Mouse (Mus musculus) embryonic stem cell, embryonic (primary cell): ENCODE data around the gene Ell.

Experiments used
- CTCF ChIA-PET, 4 experiments: fragments of 300-600 bp in 2 of 4; fragments of 350-600 bp in 2 of 4; sonication (Branson Sonifier 250); formaldehyde crosslinking; loops; one replicate each; lab custom pipeline; 2022; ENCODE audit warnings: inconsistent platforms in 2 of 4; lab: Charles Lee
- POLR2A ChIA-PET, 4 experiments: fragments of 300-600 bp in 2 of 4; fragments of 350-600 bp in 2 of 4; sonication (Branson Sonifier 250); formaldehyde crosslinking; loops; one replicate each; lab custom pipeline; 2022; ENCODE audit warnings: antibody characterized with exemption in 4 of 4, inconsistent platforms in 1 of 4; lab: Charles Lee

Gene Ell

GRCm38 (mm10) chr8:70539077-70539813, at the start of gene Ell:
TSS of gene Ell (plus strand) at chr8:70539457.
- POLR2A ChIA-PET: interaction anchor here (0.5 to 26.0 kb wide), 108 partner anchors 8 to 1031 kb away, joined by 3 to 844 read pairs (median 4); partner anchors contain the start of genes Fkbp8 (in 4 of the 4), Kxd1 (in 4 of the 4), Uba52 (in 4 of the 4) and Jund (in 3 of the 4)
- CTCF ChIA-PET: interaction anchor here in 3 of 4 experiments (0.5 to 2.9 kb wide), 19 partner anchors 10 to 995 kb away, joined by 3 to 32 read pairs (median 4); partner anchors contain the start of genes Fkbp8 (in 2 of the 3), Kxd1 (in 2 of the 3), Gm3336 (in 1 of the 3) and Rex1bd (in 1 of the 3)

- ChIA-PET CTCF (no interaction called here), POLR2A (interaction anchor here in 2 of 4 experiments (1.4 to 2.4 kb wide), 2 partner anchors 11 to 16 kb away, joined by 6 to 8 read pairs; no protein-coding TSS in a partner anchor)
These were observed 49.7 kb upstream of the Ell start for GRCm38 (mm10) chr8:70489576-70489975.

DNA sequence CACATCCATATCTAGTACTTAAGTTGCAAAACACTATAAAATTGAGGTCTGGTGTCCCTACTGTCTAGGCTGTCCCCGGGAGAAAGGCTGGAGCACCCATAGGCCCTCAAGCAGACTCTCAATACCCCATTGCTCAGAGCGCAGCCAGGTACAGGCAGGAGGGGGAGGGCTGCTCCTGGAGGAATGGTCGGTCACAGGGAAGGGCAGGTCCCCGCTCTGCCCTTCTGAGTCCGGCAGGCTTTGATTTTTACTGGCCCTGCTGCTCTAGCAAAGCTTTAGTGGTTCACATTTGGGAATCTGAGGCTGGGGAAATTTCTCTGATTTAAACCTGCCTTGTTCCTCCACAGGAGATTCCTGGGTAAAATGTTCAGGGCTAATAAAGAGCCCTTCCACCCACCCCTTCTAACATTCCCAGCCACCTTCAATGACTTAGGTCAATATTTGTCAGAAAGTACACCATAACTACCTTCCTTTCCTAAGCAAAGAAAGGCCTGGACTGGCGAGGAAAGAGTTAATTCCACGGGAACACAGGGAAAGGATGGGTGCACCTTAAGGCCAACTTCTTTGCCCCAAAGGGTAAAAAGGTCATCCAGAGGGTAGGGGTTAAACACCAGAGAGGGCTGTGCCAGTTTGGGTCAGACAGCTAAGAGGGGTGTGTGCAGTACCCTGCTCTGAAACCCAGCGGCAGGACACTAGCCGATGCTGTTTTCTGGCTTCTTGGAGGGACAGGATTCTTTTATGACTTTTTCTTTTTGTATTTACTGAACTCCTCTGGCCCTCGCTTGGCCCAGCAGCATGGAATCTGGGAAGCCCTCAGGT, 49.0 kb upstream of the Ell start:
- ChIA-PET POLR2A (interaction anchor here in 2 of 4 experiments (0.6 to 2.4 kb wide), 10 partner anchors 10 to 208 kb away, joined by 3 to 9 read pairs (median 4); partner anchors contain the start of genes Klhl26 (in 1 of the 2), Pgpep1 (in 1 of the 2) and Uba52 (in 1 of the 2)), CTCF (interaction anchor here in 2 of 4 experiments (0.7 to 1.2 kb wide), 3 partner anchors 13 to 129 kb away, joined by 3 to 4 read pairs (median 3); no protein-coding TSS in a partner anchor)

DNA sequence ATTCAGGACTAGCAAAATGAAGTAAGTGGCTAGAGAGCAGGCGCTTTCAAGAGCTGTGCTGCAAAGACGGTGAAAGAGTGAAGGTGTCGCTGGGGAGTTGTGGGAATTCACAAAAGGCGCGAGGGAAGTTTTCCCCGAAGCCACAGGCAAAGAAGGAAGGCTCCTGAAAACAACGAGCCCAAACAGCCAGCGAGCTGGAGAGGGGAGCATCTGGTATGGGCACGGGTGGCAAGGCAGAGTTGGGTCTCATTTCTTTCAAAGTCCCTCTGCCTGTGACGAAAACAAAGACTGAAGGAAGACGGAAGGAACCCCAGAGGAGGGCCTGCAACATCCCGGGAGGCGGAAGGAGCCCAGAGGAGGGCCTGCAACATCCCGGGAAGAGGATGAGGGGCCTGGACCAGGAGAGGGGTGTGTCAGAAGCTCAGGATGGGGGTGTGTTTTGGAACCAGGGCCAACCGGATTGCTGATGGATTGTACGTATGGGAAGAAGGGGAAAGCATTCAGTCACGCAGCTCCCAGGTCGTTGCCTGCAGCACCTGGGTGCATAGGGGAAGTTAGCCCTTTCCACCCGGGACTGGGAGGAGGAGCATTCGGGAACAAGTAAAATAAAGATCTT, 48.3 kb upstream of the Ell start:
- ChIA-PET POLR2A (interaction anchor here in 3 of 4 experiments (0.6 to 2.4 kb wide), 12 partner anchors 9 to 207 kb away, joined by 3 to 9 read pairs (median 4); partner anchors contain the start of genes Rex1bd (in 2 of the 3), Klhl26 (in 1 of the 3), Pgpep1 (in 1 of the 3) and Uba52 (in 1 of the 3)), CTCF (interaction anchor here in 3 of 4 experiments (0.6 to 1.2 kb wide), 5 partner anchors 8 to 349 kb away, joined by 3 to 10 read pairs (median 3); partner anchors contain the start of gene Arrdc2 (in 1 of the 3))

- ChIA-PET POLR2A (interaction anchor here in 2 of 4 experiments (1.0 to 1.7 kb wide), 2 partner anchors 13 to 30 kb away, joined by 3 to 4 read pairs; partner anchors contain the start of gene Rex1bd (in 1 of the 2)), CTCF (no interaction called here)
These were observed 46.3 kb upstream of the Ell start, which contains the start of gene Crlf1 for GRCm38 (mm10) chr8:70492664-70493640. TSS of gene Crlf1 (plus strand) at chr8:70493158.

- CTCF ChIA-PET: no interaction called here
- POLR2A ChIA-PET: interaction anchor here in 3 of 4 experiments (1.7 to 1.8 kb wide), 3 partner anchors 12 to 17 kb away, joined by 4 to 8 read pairs (median 6); partner anchors contain the start of genes Rex1bd (in 2 of the 3) and Klhl26 (in 1 of the 3)
These were observed 45.4 kb upstream of the Ell start for GRCm38 (mm10) chr8:70493692-70494415.

DNA sequence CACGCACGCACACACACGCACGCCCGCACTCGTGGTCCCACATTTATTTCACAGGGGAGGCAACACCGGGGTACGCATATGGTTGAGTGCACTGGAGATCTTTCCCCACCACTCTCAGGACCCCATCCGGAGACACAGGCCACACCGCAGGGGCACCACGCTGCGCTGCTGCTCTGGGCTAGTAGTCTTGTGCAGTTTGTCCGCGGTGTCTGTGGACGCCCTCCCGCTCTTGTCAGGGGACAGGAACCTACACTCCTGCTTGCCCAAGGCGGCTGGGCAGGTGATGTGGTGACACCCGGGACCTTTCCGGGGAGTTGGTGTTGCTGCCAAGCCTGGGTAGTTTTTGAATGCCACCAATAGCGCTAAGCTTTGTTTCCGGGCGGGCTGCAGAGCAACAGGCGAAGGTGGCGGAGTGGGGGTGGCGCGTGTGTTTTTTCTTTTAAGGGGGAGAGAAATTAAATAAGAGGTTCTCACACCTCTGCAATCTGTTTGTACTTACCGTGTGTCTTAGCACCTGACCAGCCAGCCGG, 44.8 kb upstream of the Ell start:
- ChIA-PET POLR2A (interaction anchor here in 3 of 4 experiments (1.3 to 1.8 kb wide), 7 partner anchors 12 to 41 kb away, joined by 3 to 8 read pairs (median 4); partner anchors contain the start of genes Rex1bd (in 3 of the 3), Fkbp8 (in 1 of the 3), Klhl26 (in 1 of the 3) and Kxd1 (in 1 of the 3)), CTCF (interaction anchor here in 1 of 4 experiments (1.0 kb wide), 1 partner anchor 9 kb away, joined by 3 read pairs; no protein-coding TSS in a partner anchor)

DNA sequence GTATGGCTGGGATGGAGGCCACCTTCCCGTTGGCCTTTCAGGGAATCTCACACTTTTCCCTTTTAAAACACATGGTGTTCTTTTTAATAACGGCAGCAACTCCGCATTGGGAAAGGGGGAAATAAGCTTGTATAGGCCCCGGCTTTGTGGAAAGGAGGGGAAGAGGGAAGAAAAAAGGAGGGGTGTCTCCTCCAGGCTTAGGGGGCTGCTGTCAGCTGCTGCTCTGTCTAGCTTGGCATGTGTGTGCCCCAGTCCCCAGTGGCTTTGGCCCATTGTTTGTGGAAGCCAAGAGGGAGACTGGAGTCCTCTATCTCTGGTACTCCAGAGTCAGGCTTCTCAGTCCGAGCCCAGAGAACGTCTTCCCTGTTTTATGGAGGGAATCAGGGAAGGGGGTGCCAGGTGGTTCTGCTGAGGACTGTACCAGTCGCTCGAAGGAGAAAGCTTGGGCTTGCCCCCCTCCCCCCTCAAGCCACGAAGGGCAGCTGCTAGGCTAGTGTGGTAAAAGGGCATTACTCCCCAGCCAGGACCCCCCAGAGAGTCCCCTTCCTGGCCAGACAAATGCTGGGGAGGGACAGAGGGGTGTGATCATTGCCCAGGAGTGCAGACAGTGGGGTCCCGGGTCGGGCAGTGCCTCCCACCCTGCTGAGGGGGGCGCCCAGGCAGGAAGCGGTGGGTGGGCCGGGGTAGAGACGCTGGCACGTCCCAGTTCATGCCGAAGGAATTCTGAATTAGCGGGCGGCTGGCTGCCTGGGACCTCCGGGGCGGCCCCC, 44.1 kb upstream of the Ell start:
- POLR2A ChIA-PET: interaction anchor here in 3 of 4 experiments (1.0 to 1.8 kb wide), 8 partner anchors 9 to 42 kb away, joined by 3 to 8 read pairs (median 4); partner anchors contain the start of genes Rex1bd (in 3 of the 3), Fkbp8 (in 1 of the 3), Klhl26 (in 1 of the 3) and Kxd1 (in 1 of the 3)
- CTCF ChIA-PET: interaction anchor here in 2 of 4 experiments (1.0 to 1.4 kb wide), 2 partner anchors 8 to 43 kb away, joined by 3 read pairs; no protein-coding TSS in a partner anchor

- ChIA-PET POLR2A (interaction anchor here in 2 of 4 experiments (1.0 to 1.8 kb wide), 7 partner anchors 10 to 42 kb away, joined by 3 to 8 read pairs (median 4); partner anchors contain the start of genes Rex1bd (in 2 of the 2), Fkbp8 (in 1 of the 2), Klhl26 (in 1 of the 2) and Kxd1 (in 1 of the 2)), CTCF (interaction anchor here in 1 of 4 experiments (1.4 kb wide), 1 partner anchor 44 kb away, joined by 3 read pairs; no protein-coding TSS in a partner anchor)
These were observed 43.5 kb upstream of the Ell start for GRCm38 (mm10) chr8:70495771-70496062.

DNA sequence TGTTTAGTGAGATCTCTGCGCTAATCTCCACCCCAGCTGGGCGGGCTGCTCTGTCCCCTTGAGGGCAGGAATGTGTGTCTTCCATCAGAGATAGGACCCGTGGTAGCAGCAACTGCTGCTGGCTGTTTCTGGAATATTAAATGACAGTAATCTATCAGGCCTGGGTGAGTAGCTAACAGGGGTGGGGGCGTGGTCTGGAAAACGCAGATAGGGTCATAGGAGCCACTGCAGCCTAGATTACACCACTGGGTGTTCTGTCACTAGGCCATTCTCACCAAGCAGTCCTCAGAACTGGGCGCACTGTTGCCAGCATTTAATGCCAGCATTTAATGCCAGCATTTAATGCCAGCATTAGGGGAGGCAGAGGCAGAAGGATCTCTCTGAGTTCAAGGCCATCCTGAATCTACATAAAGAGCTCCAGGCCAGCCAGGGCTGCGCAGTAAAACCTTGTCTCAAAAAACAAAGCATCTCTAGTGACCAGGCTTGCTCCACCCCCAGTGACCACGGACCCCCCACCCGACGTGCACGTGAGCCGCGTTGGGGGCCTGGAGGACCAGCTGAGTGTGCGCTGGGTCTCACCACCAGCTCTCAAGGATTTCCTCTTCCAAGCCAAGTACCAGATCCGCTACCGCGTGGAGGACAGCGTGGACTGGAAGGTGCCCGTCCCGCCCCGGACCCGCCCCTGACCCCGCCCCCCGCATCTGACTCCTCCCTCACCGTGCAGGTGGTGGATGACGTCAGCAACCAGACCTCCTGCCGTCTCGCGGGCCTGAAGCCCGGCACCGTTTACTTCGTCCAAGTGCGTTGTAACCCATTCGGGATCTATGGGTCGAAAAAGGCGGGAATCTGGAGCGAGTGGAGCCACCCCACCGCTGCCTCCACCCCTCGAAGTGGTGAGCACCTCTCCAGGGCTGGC, 38.6 kb upstream of the Ell start:
- ChIA-PET POLR2A (interaction anchor here in 3 of 4 experiments (0.7 to 33.4 kb wide), 22 partner anchors 9 to 223 kb away, joined by 3 to 844 read pairs (median 4); partner anchors contain the start of genes Uba52 (in 3 of the 3), Ell (in 2 of the 3), Fkbp8 (in 1 of the 3) and Gdf1 (in 1 of the 3)), CTCF (interaction anchor here in 3 of 4 experiments (0.5 to 1.0 kb wide), 4 partner anchors 24 to 1739 kb away, joined by 3 to 4 read pairs (median 4); partner anchors contain the start of genes Ap1m1 (in 1 of the 3) and Klhl26 (in 1 of the 3))

GRCm38 (mm10) chr8:70501820-70502529, 37.3 kb upstream of the Ell start:
- ChIA-PET CTCF (interaction anchor here in 3 of 4 experiments (0.7 to 4.6 kb wide), 7 partner anchors 25 to 117 kb away, joined by 3 to 66 read pairs (median 6); partner anchors contain the start of genes Fkbp8 (in 1 of the 3), Klhl26 (in 1 of the 3) and Kxd1 (in 1 of the 3)), POLR2A (interaction anchor here in 2 of 4 experiments (0.7 to 33.4 kb wide), 15 partner anchors 8 to 224 kb away, joined by 3 to 844 read pairs (median 3); partner anchors contain the start of genes Kxd1 (in 2 of the 2), Uba52 (in 2 of the 2), Ell (in 1 of the 2) and Fkbp8 (in 1 of the 2))

GRCm38 (mm10) chr8:70502540-70502939, 36.7 kb upstream of the Ell start:
- CTCF ChIA-PET: interaction anchor here (0.6 to 4.6 kb wide), 36 partner anchors 8 to 266 kb away, joined by 3 to 66 read pairs (median 4); partner anchors contain the start of genes Fkbp8 (in 2 of the 4), Klhl26 (in 2 of the 4), Kxd1 (in 2 of the 4) and Ell (in 1 of the 4)
- POLR2A ChIA-PET: interaction anchor here in 3 of 4 experiments (0.7 to 33.4 kb wide), 23 partner anchors 9 to 337 kb away, joined by 3 to 844 read pairs (median 3); partner anchors contain the start of genes Ell (in 2 of the 3), Jund (in 2 of the 3), Kxd1 (in 2 of the 3) and Arrdc2 (in 1 of the 3)
